Mouse (Mus musculus): Measurements from ENCODE around the gene Ndufab1. TPM values are rescaled to one million over a fixed set of nuclear protein-coding genes. Genes with fewer than 3 reads are reported as not detected.
"Not testable (repeated sequence)": the region's sequence is repeated elsewhere in the genome, so short reads cannot be mapped to it uniquely, and the experiment has no call there.

Gene Ndufab1
- 100 to 1,000 TPM; 694 to 706 TPM for total RNA-seq (2021)
- long read RNA-seq, experiment 1, transcript Ndufab1-201 (5 exons, 3,479 nt), result minor isoform, 39 of 1,539 reads
- long read RNA-seq, experiment 1, transcript Ndufab1-203 (5 exons, 1,416 nt), result major isoform, 1,384 of 1,539 reads
- long read RNA-seq, experiment 1, transcript Ndufab1-202 (5 exons, 552 nt), result minor isoform, 7 of 1,539 reads
- long read RNA-seq, experiment 1, transcript Ndufab1-205 (3 exons, 397 nt), result minor isoform, 9 of 1,539 reads
- long read RNA-seq, experiment 1, partial matches to known transcripts, result 1 of 1,539 reads
- long read RNA-seq, experiment 1, other reads (novel, unspliced or antisense), result 96 of 1,539 reads
- long read RNA-seq, experiment 2, transcript Ndufab1-203 (5 exons, 1,416 nt), result major isoform, 903 of 1,025 reads
- long read RNA-seq, experiment 2, transcript Ndufab1-201 (5 exons, 3,479 nt), result minor isoform, 49 of 1,025 reads
- long read RNA-seq, experiment 2, partial matches to known transcripts, result 1 of 1,025 reads
- long read RNA-seq, experiment 2, other reads (novel, unspliced or antisense), result 64 of 1,025 reads

DNA sequence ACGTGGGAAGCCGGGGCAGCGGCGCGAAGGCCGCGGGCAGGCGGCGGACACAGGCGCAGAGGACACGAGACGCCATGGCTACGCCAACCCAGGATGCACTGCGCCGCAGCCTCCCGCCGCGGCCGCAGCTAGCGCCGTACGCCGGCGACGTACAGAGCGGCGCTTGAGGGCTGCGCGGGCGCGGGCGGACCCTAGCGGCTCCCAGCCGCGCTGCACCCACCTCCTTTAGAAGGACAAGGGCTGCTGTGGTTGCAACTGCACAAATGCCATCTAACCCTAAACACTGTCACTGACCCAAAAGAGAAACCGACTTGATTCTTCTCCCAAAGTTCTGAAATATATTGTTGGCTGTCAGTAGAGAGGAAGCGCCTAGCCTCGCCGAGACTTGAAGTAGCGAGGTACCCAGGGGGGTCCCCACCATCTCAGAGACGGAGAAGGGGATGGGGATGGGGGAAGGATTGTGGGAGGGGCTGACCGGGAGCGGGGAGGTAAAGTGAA, at the start of gene Ndufab1:
Gene Ndufab1 (minus strand): TSS at position 140 of the 498 bp plus-strand sequence.
- DNase-seq, result peak; percentile 86

DNA sequence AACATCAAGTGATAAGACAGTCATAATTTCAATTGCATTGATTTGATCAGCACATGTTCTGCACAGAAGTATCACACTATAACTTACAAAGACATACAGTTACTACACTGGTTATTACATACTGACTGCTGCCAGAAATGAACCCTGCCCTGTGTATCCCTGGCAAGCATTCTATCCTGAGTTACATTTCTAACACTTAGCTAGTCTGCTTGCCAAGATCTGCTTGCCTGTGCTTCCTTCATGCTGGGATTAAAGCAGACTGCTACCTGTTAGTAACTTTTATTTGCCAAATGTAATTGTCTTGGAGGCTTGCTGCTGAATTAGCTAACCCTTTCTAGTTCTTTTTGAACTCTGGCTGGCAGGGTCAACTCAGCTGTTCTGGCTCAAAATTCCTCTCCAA, 39.3 kb upstream of the Ndufab1 start:
- DNase-seq, result no peak

DNA sequence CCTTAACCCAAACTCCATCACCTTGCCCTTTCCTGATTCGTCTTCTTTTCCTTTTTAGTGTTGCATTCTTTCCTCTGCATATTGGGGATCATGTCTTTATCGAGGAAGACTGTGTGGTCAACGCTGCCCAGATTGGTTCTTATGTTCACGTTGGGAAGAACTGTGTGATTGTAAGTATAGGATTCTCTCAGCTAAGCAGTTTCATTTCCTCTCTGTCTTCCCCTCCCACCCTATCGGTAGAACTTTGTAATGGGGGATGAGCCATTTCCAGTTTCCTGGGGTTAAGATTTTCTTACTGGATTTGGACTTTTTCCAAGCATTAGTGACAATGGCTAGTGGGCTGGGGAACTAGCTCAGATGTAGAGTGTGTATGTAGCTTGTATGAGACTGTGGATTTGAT, 36.5 kb upstream of the Ndufab1 start:
- no peak for DNase-seq

- DNase-seq, result no peak
These were observed 35.4 kb upstream of the Ndufab1 start for GRCm38 (mm10) chr7:122137071-122137470.

- no peak for DNase-seq
These were observed 33.4 kb upstream of the Ndufab1 start for GRCm38 (mm10) chr7:122135070-122135469.

GRCm38 (mm10) chr7:122133338-122133625, 31.6 kb upstream of the Ndufab1 start:
- DNase-seq, result no peak

- DNase-seq, result peak; percentile 97
These were observed 31.0 kb upstream of the Ndufab1 start, which contains the start of the genes Palb2 and Dctn5 for GRCm38 (mm10) chr7:122132497-122133337. Palb2 (minus strand) TSS chr7:122132985. Dctn5 (plus strand) TSS chr7:122133041.

- DNase-seq, result no peak
These were observed 30.1 kb upstream of the Ndufab1 start for GRCm38 (mm10) chr7:122131834-122132233.

DNA sequence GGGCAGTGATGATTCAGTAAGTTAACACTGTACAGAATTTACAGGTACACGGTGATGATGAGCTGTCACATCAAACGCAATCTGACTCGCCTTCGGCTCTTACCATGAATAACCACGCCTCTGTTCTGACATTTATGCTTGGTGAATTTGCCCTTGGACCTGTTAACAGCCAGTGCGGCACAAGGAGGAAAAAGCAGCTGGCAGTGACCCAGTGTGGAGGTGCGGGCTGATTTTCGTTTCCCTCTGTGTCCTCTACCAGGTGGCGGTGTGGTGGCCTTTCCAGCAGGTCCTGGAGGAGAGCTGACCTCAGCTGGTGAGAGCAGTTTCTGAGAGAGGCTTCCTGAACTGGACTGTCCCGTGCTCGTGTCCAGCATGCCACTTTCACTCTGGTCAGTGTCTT, 25.3 kb upstream of the Ndufab1 start:
- DNase-seq, result no peak

DNA sequence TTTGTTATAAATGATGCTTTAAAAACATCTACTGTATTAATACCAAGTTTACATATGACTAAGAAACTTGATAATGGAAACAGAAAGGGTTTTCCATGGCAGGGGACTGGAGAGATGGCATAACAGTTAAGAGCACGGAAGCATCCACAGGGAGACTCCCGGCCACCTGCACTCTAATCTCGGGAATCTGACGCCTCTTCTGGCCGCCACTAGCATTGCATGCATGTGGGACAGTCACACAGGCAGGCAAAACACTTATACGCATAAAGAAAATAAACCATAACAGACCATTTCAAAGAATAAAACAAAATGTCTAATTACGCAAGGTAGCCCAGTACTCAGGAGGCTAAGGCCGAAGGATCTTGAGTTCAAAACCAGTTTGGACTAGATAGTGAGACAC, 23.9 kb upstream of the Ndufab1 start:
- no peak for DNase-seq

GRCm38 (mm10) chr7:122123518-122123917, 21.8 kb upstream of the Ndufab1 start:
- DNase-seq, result no peak

DNA sequence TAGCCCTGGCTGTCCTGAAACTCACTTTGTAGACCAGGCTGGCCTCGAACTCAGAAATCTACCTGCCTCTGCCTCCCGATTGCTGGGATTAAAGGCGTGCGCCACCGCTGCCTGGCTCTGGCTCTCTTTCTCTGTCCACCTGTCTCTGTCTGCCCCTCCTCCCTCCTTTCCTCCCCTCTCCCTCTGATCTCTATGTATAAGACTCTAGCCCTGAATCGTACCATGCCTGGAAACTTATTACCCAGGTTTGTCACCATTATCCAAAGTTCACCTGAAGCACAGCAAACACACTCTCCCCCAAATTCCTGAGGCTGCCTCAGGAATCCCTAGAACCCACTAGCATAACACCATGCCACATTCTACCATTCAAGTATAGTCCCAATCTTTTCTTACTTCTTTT, 6.5 kb upstream of the Ndufab1 start:
- no peak for DNase-seq

- not testable (repeated sequence) for DNase-seq
These were observed 506 bp downstream of the Ndufab1 start for GRCm38 (mm10) chr7:122101014-122101746.

DNA sequence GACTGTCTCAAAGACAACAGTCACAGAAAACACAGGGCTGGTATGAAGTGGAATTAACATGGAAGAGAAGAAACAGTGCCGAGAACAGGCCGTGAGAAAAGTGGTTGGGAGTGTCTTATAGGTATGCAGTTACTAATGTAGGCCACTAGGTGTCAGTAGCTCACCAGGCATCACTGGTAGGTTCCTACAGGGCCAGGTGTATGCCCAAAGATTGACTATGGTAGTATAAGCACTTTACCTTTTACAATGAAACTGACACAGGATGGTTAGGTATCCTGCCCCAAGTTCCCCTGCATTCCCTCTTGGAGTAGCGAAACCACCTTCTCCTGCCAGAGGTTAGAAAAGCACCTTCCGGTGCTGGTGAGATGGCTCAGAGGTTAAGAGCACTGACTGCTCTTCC, 2.5 kb downstream of the Ndufab1 start:
- DNase-seq, result no peak

- no peak for DNase-seq
These were observed 3.7 kb downstream of the Ndufab1 start for GRCm38 (mm10) chr7:122098009-122098408.

DNA sequence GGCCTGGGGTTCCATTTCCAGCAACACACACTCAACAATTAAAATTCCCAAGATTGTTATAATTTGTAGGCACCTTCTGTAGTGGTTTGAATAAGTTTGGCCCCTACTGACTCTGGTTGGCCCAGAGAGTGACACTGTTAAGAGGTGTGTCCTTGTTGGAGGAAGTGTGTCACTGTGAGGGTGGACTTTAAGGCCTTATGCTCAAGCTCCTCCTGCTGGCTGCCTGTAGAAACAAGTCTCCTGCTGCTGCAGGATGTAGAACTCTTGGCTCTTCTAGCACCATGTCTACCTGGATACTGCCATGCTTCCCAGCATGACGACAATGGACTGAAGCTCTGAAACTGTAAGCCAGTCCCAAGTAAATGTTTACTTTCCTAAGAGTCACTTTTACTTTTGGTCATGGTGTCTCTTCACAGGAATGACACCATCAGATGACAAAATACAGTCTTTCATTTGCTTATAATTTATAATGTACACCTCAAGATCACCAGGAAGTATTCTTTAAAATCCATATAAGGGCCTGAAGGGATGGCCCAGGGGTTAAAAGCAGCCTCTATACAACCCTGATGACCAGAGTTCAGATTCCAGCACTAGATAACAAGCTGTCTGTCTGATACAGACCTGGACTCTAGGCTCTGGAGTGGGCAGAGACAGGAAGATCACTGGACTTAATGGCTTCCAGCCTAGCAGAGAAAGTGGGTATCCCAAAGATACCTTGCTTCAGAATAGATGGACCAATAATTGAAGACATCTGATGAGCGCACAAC, 6.9 kb downstream of the Ndufab1 start:
- DNase-seq, result no peak

- DNase-seq, result no peak
These were observed 14.3 kb downstream of the Ndufab1 start for GRCm38 (mm10) chr7:122087195-122087982.

DNA sequence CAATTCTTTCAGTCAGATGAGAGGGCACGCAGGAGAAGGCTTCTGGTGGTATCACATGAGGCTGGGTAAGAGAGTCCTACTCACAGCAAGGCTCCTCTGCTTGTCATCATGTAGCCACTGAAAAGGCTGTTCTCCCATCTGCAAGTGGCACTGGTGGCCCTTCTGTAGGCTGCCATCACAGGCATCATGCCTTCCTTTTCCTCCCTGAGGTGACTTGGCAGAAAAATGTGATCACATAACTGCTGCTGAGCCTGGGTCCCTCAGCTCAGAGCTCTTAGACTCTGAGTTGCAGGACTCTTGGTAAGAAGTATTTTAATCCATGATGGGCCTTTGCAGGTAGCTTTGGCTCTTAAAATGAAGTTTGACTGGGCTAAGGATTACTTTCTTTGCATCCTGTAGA, 20.6 kb downstream of the Ndufab1 start:
- DNase-seq, result no peak

- no peak for DNase-seq
These were observed 21.7 kb downstream of the Ndufab1 start for GRCm38 (mm10) chr7:122079798-122080554.

- DNase-seq, result no peak
These were observed 27.3 kb downstream of the Ndufab1 start for GRCm38 (mm10) chr7:122074374-122074773.

Data from gastrocnemius, postnatal 25 days (tissue).